Mouse (Mus musculus): ENCODE results near the gene Disp1. TPM values are rescaled to one million over a fixed set of nuclear protein-coding genes. Genes with fewer than 3 reads are reported as not detected.

Disp1 gene
- total and polyA plus RNA-seq, 3 experiments, result 3.4 to 11.3 (median 5.9) TPM

DNA sequence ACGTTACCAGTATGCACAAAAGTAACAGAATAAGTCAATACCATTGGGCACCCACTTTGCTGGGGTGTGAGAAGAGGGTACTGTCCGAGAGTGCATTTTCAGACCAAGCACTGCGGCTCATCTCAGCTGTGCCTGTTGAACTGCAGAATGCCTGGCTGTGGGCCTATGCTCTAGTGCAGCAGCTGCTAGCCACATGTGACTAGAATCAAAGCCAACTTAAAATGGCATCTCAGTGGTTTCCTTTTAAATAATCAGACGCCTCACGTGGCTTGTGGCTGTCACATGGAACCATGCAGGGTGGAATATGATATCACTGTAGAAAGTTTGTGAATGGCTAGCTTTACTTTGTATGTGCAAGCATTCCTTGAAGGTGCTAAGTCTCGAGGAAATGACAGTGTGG, 172.0 kb downstream of the Disp1 start:
- dilution Hi-C loops (cut with MboI; ENCODE audit: extremely low pct_ligation_motif_present, extremely low pct_unique_long_range_greater_than_20kb, low sequenced_read_pairs), result no loop called here
- Histone ChIP-seq H3K9ac (ENCODE audit: insufficient read depth, low read depth) (no peak overlapping the region), H3K4me3 (replicated peaks in 1 of 3; ENCODE audit: low read depth in 2 of 3, low read length in 2 of 3, poor library complexity in 1 of 3) (no peak overlapping the region), H3K4me1 (ENCODE audit: control insufficient read depth in 1 of 2, insufficient read depth in 2 of 2) (peaks cover 0 to 14% of the 10 kb centered on the region in 2 experiments; a peak in 2 of 4 replicates), H3K4me2 (ENCODE audit: insufficient read depth, low read depth, poor library complexity, severe bottlenecking) (no peak overlapping the region), H3K27ac (ENCODE audit: insufficient read depth, low read depth) (no peak overlapping the region), H3K36me3 (replicated peaks in 1 of 2; ENCODE audit: control insufficient read depth in 1 of 2, insufficient read depth in 1 of 2, low read length in 1 of 2) (no peaks in the 10 kb centered on the region), H3K9me3 (replicated peaks; ENCODE audit: low read length) (peaks cover 9% of the 10 kb centered on the region), H3K27me3 (replicated peaks) (no peaks in the 10 kb centered on the region), H3K79me2 (replicated peaks; ENCODE audit: control insufficient read depth, extremely low read depth, insufficient read depth, poor library complexity, severe bottlenecking) (no peaks in the 10 kb centered on the region)
- in situ Hi-C loops (cut with MboI; ENCODE audit: low pct_ligation_motif_present, low pct_unique_long_range_greater_than_20kb, low sequenced_read_pairs), result no loop called here
- DNase-seq (ENCODE audit: extremely low read depth), result no peak
- TF ChIP-seq MAX (IDR thresholded peaks at IDR 0.05; ENCODE audit: low read length) (no peak), ETS1 (conservative IDR thresholded peaks at IDR 0.05; ENCODE audit: low read depth, low read length) (no peak), MEF2A (IDR thresholded peaks at IDR 0.05; ENCODE audit: borderline replicate concordance, low read depth, low read length) (no peak)

DNA sequence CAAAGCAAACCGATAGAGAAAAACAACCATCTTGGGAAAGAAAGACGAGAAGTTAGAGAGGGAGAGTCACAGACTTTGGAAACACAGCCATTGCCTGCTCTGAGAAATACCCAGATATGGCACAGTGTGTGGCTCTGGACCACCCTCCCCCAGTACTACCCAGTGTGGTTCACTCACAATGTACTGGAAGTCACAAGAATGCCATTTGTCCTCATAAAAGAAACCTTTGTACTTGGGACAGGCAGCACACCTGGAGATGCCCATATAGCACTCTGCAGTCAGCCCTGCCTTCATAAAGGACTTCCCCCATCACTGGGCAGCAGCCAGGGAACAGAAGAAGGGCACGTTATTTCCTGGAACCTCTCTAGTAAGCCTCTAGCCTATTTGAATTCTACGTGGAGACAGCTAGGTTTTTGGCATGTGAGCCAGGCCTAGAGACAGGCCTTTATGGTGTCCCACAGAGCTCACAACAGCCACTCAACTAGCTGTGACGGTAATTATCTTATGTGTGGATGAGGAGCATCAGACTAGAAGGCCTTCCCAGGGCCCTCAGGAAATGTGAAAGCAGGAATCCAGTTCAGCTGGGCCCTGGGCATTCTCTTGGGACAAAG, 173.3 kb downstream of the Disp1 start:
- Histone ChIP-seq H3K9me3 (replicated peaks; ENCODE audit: low read length) (peaks cover 6% of the 10 kb centered on the region), H3K4me3 (replicated peaks in 1 of 3; ENCODE audit: low read depth in 2 of 3, low read length in 2 of 3, poor library complexity in 1 of 3) (no peak overlapping the region), H3K36me3 (replicated peaks in 1 of 2; ENCODE audit: control insufficient read depth in 1 of 2, insufficient read depth in 1 of 2, low read length in 1 of 2) (no peaks in the 10 kb centered on the region), H3K4me2 (ENCODE audit: insufficient read depth, low read depth, poor library complexity, severe bottlenecking) (no peak overlapping the region), H3K27me3 (replicated peaks) (no peaks in the 10 kb centered on the region), H3K4me1 (ENCODE audit: control insufficient read depth in 1 of 2, insufficient read depth in 2 of 2) (peaks cover 0 to 14% of the 10 kb centered on the region in 2 experiments; a peak in 2 of 4 replicates), H3K79me2 (replicated peaks; ENCODE audit: control insufficient read depth, extremely low read depth, insufficient read depth, poor library complexity, severe bottlenecking) (no peaks in the 10 kb centered on the region), H3K9ac (ENCODE audit: insufficient read depth, low read depth) (no peak overlapping the region), H3K27ac (ENCODE audit: insufficient read depth, low read depth) (no peak overlapping the region)
- dilution Hi-C loops (cut with MboI; ENCODE audit: extremely low pct_ligation_motif_present, extremely low pct_unique_long_range_greater_than_20kb, low sequenced_read_pairs) (no loop called here), in situ Hi-C loops (cut with MboI; ENCODE audit: low pct_ligation_motif_present, low pct_unique_long_range_greater_than_20kb, low sequenced_read_pairs) (no loop called here)
- no peak for DNase-seq (ENCODE audit: extremely low read depth)
- no peak for TF ChIP-seq CHD2 (IDR thresholded peaks at IDR 0.05; ENCODE audit: low read length)
- TF ChIP-seq ZMIZ1 (IDR thresholded peaks at IDR 0.05; ENCODE audit: low read depth, low read length), result no peak
- TF ChIP-seq JUND (conservative IDR thresholded peaks at IDR 0.05; ENCODE audit: low read depth, low read length), result no peak
- no peak for TF ChIP-seq E2F4 (IDR thresholded peaks at IDR 0.05; ENCODE audit: insufficient replicate concordance, low read depth, low read length)
- TF ChIP-seq TBP (conservative IDR thresholded peaks at IDR 0.05; ENCODE audit: low read depth, low read length), result no peak
- TF ChIP-seq POLR2A (IDR thresholded peaks at IDR 0.05; ENCODE audit: low read depth, low read length), result no peak
- no peak for TF ChIP-seq BHLHE40 (IDR thresholded peaks at IDR 0.05; ENCODE audit: low read depth, low read length)
- no peak for TF ChIP-seq SMC3 (IDR thresholded peaks at IDR 0.05; ENCODE audit: low read depth, low read length)
- no peak for TF ChIP-seq KAT2A (IDR thresholded peaks at IDR 0.05; ENCODE audit: insufficient replicate concordance, low read length)
- no peak for TF ChIP-seq ZKSCAN1 (IDR thresholded peaks at IDR 0.05; ENCODE audit: borderline replicate concordance, low read depth, low read length)
- TF ChIP-seq SIN3A (IDR thresholded peaks at IDR 0.05; ENCODE audit: low read length), result no peak
- TF ChIP-seq ETS1 (conservative IDR thresholded peaks at IDR 0.05; ENCODE audit: low read depth, low read length), result no peak
- no peak for TF ChIP-seq MXI1 (IDR thresholded peaks at IDR 0.05; ENCODE audit: low read depth, low read length)
- TF ChIP-seq RAD21 (IDR thresholded peaks at IDR 0.05; ENCODE audit: low read depth, low read length), result no peak
